Mouse (Mus musculus) liver, embryonic 16.5 days (tissue): ENCODE results near the gene Hist1h4k. TPM values are rescaled to one million over a fixed set of nuclear protein-coding genes. Genes with fewer than 3 reads are reported as not detected.
A peak's percentile ranks its signal among the peaks of the same experiment; 100 is the strongest.
"Not testable (repeated sequence)": the region's sequence is repeated elsewhere in the genome, so short reads cannot be mapped to it uniquely, and the experiment has no call there.

Source experiments
- ATAC-seq: fragments of 200-750 bp; cut with Nextera tagmentation; 2 replicates; pipeline ENCODE4 v1.8.0; 2017; ENCODE audit warnings: low read depth, mild to moderate bottlenecking, moderate number of reproducible peaks, moderate library complexity
- H3K27ac ChIP-seq: fragments of 300-500 bp; sonication (generic); 2 replicates; pipeline ENCODE4 v1.5.1; 2014; ENCODE audit warnings: mild to moderate bottlenecking, low read length
- H3K27me3 ChIP-seq: fragments of 300-500 bp; sonication (generic); 2 replicates; pipeline ENCODE4 v1.6.1; 2014; ENCODE audit warnings: low read depth, low read length, mixed read lengths; ENCODE audit not compliant: control insufficient read depth, insufficient read depth
- H3K36me3 ChIP-seq: fragments of 300-500 bp; sonication (generic); 2 replicates; pipeline ENCODE4 v1.6.1; 2014; ENCODE audit warnings: mild to moderate bottlenecking; ENCODE audit not compliant: control insufficient read depth, insufficient read depth
- H3K4me1 ChIP-seq: fragments of 300-500 bp; sonication (generic); 2 replicates; pipeline ENCODE4 v1.6.1; 2014; ENCODE audit warnings: low read depth, low read length, mixed read lengths; ENCODE audit not compliant: control insufficient read depth
- H3K4me2 ChIP-seq: fragments of 300-500 bp; sonication (generic); 2 replicates; pipeline ENCODE4 v1.6.1; 2014; ENCODE audit warnings: low read depth, low read length, mixed read lengths
- H3K4me3 ChIP-seq: fragments of 300-500 bp; sonication (generic); 2 replicates; pipeline ENCODE4 v1.5.1; 2014; ENCODE audit warnings: low read depth, mild to moderate bottlenecking, low read length
- H3K9ac ChIP-seq: fragments of 300-500 bp; sonication (generic); 2 replicates; pipeline ENCODE4 v1.6.1; 2014; ENCODE audit warnings: low read depth, low read length
- H3K9me3 ChIP-seq: fragments of 300-500 bp; sonication (generic); replicated peaks from 2 replicates; pipeline ENCODE4 v1.6.1; 2016; ENCODE audit warnings: low read length; ENCODE audit not compliant: control insufficient read depth
- WGBS: fragments of 180-500 bp; shearing (Covaris S2); extraction: QIAGEN DNeasy Blood & Tissue Kit; methylation state at CpG from one replicate; pipeline ENCODE4 v1.1.7; 2014; ENCODE audit not compliant: insufficient replicate concordance; 5-methylcytosine and 5-hydroxymethylcytosine counted together
- polyA plus RNA-seq: library from polyadenylated mRNA; unstranded; fragments of >200 nt; fragmentation: Nextera tagmentation; extraction: Ambion mirVana; gene quantifications from 2 replicates; pipeline ENCODE4 v1.2.1, GENCODE M21; 2015

Gene Hist1h4k
- polyA plus RNA-seq, 1 experiment from 2014 or later: 5.0 TPM

- peak within 1 kb of the TSS; percentile 82 for H3K4me2 ChIP-seq
- H3K27me3 ChIP-seq, H3K9me3 ChIP-seq, H3K36me3 ChIP-seq: not testable (repeated sequence)
- H3K4me3 ChIP-seq: peak within 1 kb of the TSS; percentile 55
- peak within 1 kb of the TSS; percentile 83 for H3K9ac ChIP-seq
- H3K4me1 ChIP-seq: peaks cover 37% of the 10 kb centered on the region
- peak within 1 kb of the TSS; percentile 97 for H3K27ac ChIP-seq
- under 1% methylated on average over 28 of the region's 50 CpGs for WGBS
- ATAC-seq: peak; percentile 82
Observed at GRCm38 (mm10) chr13:21715864-21716539, 34.3 kb downstream of the Hist1h4k start, which contains the start of the genes Hist1h2bl and Hist1h2ai. TSS of gene Hist1h2bl (minus strand) at chr13:21716143. TSS of gene Hist1h2ai (plus strand) at chr13:21716422.

DNA sequence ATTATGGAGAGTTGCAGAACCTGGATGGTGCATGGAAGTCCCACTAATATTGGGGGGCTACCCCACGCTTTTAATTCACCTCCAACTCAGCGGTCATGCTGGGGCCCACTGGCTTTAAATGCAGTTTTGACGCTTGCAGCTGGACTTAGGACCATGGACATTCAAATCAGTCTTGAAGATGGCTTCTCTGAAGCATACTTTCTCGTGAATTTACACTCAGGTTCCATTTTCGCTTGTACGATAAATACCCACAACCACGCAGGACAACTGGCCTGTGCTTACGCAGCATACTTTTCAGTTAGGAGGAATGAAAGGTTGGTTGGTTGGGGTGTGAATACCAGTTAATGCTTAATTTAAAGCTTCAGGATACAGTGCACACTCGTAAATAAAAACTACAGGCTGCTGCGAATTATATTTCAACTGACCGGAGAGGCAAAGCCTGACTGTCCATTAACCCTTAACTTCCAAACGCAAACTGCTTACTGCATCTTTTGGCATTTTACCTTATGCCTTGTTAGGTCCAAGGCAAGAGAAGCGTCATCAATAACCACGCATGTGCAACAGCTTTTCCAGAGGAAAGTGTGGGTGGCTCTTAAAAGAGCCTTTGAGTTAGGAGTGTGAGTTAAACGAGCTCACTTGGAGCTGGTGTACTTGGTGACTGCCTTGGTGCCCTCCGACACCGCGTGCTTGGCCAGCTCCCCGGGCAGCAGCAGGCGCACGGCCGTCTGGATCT, 35.0 kb downstream of the Hist1h4k start:
- no peaks in the 10 kb centered on the region for H3K9me3 ChIP-seq
- no peaks in the 10 kb centered on the region for H3K36me3 ChIP-seq
- peaks cover 32% of the 10 kb centered on the region for H3K4me1 ChIP-seq
- under 1% methylated on average over 22 of the region's 22 CpGs for WGBS
- peak overlapping the region; percentile 55 for H3K4me3 ChIP-seq
- H3K4me2 ChIP-seq: peak overlapping the region; percentile 76
- peak overlapping the region; percentile 97 for H3K27ac ChIP-seq
- peak overlapping the region; percentile 83 for H3K9ac ChIP-seq
- no peaks in the 10 kb centered on the region for H3K27me3 ChIP-seq
- ATAC-seq: no peak; the same call in 1 of the 2 replicates

GRCm38 (mm10) chr13:21714725-21715124, 35.6 kb downstream of the Hist1h4k start:
- Histone ChIP-seq H3K9me3 (no peaks in the 10 kb centered on the region), H3K27ac (peak overlapping the region; percentile 97), H3K36me3 (no peaks in the 10 kb centered on the region), H3K4me2 (peak overlapping the region; percentile 76), H3K27me3 (no peaks in the 10 kb centered on the region), H3K4me1 (peaks cover 27% of the 10 kb centered on the region), H3K4me3 (peak overlapping the region; percentile 55), H3K9ac (peak overlapping the region; percentile 83)
- WGBS: under 1% methylated on average over 7 of the region's 7 CpGs
- no peak for ATAC-seq

DNA sequence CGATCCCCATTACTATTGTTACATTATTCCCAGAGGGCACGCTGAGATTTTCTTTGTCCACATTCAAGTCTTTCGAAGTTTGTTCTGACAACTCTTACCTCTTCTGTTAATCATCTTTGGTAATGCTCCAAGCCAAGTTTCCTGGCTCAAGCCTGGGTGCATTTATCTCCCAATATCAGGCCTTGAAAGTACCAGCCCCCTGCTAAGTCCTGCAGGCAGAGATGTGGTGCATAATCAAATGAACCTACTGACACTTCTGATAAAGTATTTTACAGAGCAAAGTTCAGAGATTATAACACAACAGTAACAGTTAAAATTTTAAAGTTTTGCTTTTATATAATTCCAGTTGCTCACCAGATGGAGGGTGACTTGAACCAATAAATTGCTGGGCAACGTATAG, 38.6 kb downstream of the Hist1h4k start:
- H3K9ac ChIP-seq: peak overlapping the region; percentile 69
- no peaks in the 10 kb centered on the region for H3K27me3 ChIP-seq
- WGBS: 26% methylated on average over 4 of the region's 4 CpGs
- peak overlapping the region; percentile 66 for H3K4me3 ChIP-seq
- H3K27ac ChIP-seq: no peak overlapping the region
- H3K36me3 ChIP-seq: no peaks in the 10 kb centered on the region
- H3K4me1 ChIP-seq: peaks cover 19% of the 10 kb centered on the region
- ATAC-seq: no peak
- H3K9me3 ChIP-seq: no peaks in the 10 kb centered on the region
- H3K4me2 ChIP-seq: peak overlapping the region; percentile 90

GRCm38 (mm10) chr13:21710821-21711525, 39.3 kb downstream of the Hist1h4k start:
- WGBS: 3% methylated on average over 22 of the region's 22 CpGs

GRCm38 (mm10) chr13:21710031-21710711, 40.1 kb downstream of the Hist1h4k start:
- H3K27me3 ChIP-seq: no peaks in the 10 kb centered on the region
- H3K4me2 ChIP-seq: peak overlapping the region; percentile 63
- peak; percentile 73 for ATAC-seq
- WGBS: under 1% methylated on average over 32 of the region's 32 CpGs
- H3K4me1 ChIP-seq: peaks cover 14% of the 10 kb centered on the region
- H3K4me3 ChIP-seq: peak overlapping the region; percentile 83
- H3K36me3 ChIP-seq: no peaks in the 10 kb centered on the region
- H3K27ac ChIP-seq: peak overlapping the region; percentile 86
- peak overlapping the region; percentile 77 for H3K9ac ChIP-seq
- H3K9me3 ChIP-seq: no peaks in the 10 kb centered on the region

More at GRCm38 (mm10) chr13:21710821-21711525, 39.3 kb downstream of the Hist1h4k start:
- no peaks in the 10 kb centered on the region for H3K36me3 ChIP-seq
- H3K27ac ChIP-seq: peak overlapping the region; percentile 15
- H3K9ac ChIP-seq: peak overlapping the region; percentile 69
- H3K4me2 ChIP-seq: peak overlapping the region; percentile 90
- peak overlapping the region; percentile 66 for H3K4me3 ChIP-seq
- H3K9me3 ChIP-seq: no peaks in the 10 kb centered on the region
- peaks cover 19% of the 10 kb centered on the region for H3K4me1 ChIP-seq
- peak; percentile 68 for ATAC-seq
- H3K27me3 ChIP-seq: no peaks in the 10 kb centered on the region

DNA sequence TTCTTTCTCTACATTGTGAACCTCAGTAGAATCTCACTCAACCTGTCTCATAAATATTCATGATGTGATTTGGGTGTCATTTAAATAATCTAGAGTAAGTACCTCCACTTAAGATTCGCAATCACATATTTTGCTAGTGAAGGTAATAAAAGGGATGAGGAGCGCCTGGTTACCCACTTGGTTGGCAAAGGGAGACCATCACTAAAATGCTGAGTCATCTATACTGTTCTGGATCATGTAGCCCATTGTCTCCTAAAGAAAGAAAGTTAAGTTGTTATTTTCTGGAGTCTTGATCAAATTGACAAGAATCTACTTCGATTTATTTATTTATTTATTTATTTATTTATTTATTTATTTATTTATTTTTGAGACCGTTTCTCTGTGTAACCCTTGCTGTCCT, 43.6 kb downstream of the Hist1h4k start:
- no peak for ATAC-seq

More for the DNA sequence above, 43.6 kb downstream of the Hist1h4k start:
- Histone ChIP-seq H3K9ac (no peak overlapping the region), H3K4me2 (no peak overlapping the region), H3K27ac (no peak overlapping the region), H3K4me3 (no peak overlapping the region), H3K27me3 (no peaks in the 10 kb centered on the region), H3K9me3 (no peaks in the 10 kb centered on the region), H3K4me1 (peaks cover 7% of the 10 kb centered on the region), H3K36me3 (no peaks in the 10 kb centered on the region)
- 53% methylated on average over 4 of the region's 4 CpGs for WGBS
